Comparison of ENCODE assay signal across 23 mouse cellular contexts in genomic region chr7:65490526-65490925, GRCm38 (mm10).
"Had no signal": no experiment of that assay in that cellular context is flagged by ENCODE, and none has a peak within 500 bp of the region (broad histone marks: within the 10 kb centered on the region; RNA-seq: fewer than 3 reads in every experiment).

No protein-coding gene starts in this region.

- DNase-seq: kidney, adult 2 months; layer of hippocampus, adult 9-11 months; liver; liver, postnatal 0 days; lung, embryonic 14.5 days; right cerebral cortex, adult 18-20 months; right cerebral cortex, postnatal 14 days; right cerebral cortex, postnatal 4 days; thymus, adult 2 months; thymus, postnatal 14 days; thymus, postnatal 4 days had no signal

- H3K4me3 ChIP-seq: layer of hippocampus, adult 2 months; limb, embryonic 10.5 days; limb, embryonic 13.5 days; midbrain, embryonic 12.5 days; midbrain, embryonic 15.5 days; neural tube, embryonic 13.5 days had no signal

- H3K27ac ChIP-seq: kidney, postnatal 0 days; limb, embryonic 10.5 days; limb, embryonic 13.5 days; liver, embryonic 14.5 days; macrophage; midbrain, embryonic 12.5 days; midbrain, embryonic 15.5 days; neural tube, embryonic 13.5 days; stomach, postnatal 0 days had no signal

- H3K9ac ChIP-seq: limb, embryonic 13.5 days; liver, embryonic 14.5 days; liver, postnatal 0 days; lung, embryonic 14.5 days; midbrain, embryonic 12.5 days; midbrain, embryonic 15.5 days; neural tube, embryonic 13.5 days had no signal

- H3K4me2 ChIP-seq: limb, embryonic 13.5 days; lung, embryonic 14.5 days; midbrain, embryonic 12.5 days; midbrain, embryonic 15.5 days; neural tube, embryonic 13.5 days had no signal

- H3K36me3 ChIP-seq: limb, embryonic 10.5 days; limb, embryonic 13.5 days; midbrain, embryonic 12.5 days; midbrain, embryonic 15.5 days; neural tube, embryonic 13.5 days had no signal

- H3K9me3 ChIP-seq: limb, embryonic 10.5 days; limb, embryonic 13.5 days; midbrain, embryonic 12.5 days; midbrain, embryonic 15.5 days; neural tube, embryonic 13.5 days had no signal

- ATAC-seq: intestine, embryonic 16.5 days; liver, postnatal 0 days; lung, postnatal 0 days; midbrain, embryonic 15.5 days had no signal

- H3K27me3 ChIP-seq: limb, embryonic 13.5 days; midbrain, embryonic 12.5 days; midbrain, embryonic 15.5 days; neural tube, embryonic 13.5 days had no signal
